Mouse (Mus musculus) forebrain, embryonic 15.5 days (tissue): Measurements from ENCODE around the gene Nfya. TPM values are rescaled to one million over a fixed set of nuclear protein-coding genes. Genes with fewer than 3 reads are reported as not detected.

ENCODE experiments used
- ATAC-seq: fragments of 200-750 bp; cut with Nextera tagmentation; replicated peaks from 2 replicates; pipeline ENCODE4 v1.8.0; 2017; ENCODE audit warnings: mild to moderate bottlenecking, moderate TSS enrichment, moderate library complexity
- H3K27ac ChIP-seq: fragments of 300-500 bp; sonication (generic); replicated peaks from 2 replicates; pipeline ENCODE4 v1.5.1; 2015; ENCODE audit warnings: mild to moderate bottlenecking, inconsistent platforms
- H3K27me3 ChIP-seq: fragments of 300-500 bp; sonication (generic); 2 replicates; pipeline ENCODE4 v1.6.1; 2015; ENCODE audit warnings: inconsistent platforms
- H3K36me3 ChIP-seq: fragments of 300-500 bp; sonication (generic); 2 replicates; pipeline ENCODE4 v1.6.1; 2015; ENCODE audit warnings: mild to moderate bottlenecking, inconsistent platforms
- H3K4me1 ChIP-seq: fragments of 300-500 bp; sonication (generic); 2 replicates; pipeline ENCODE4 v1.6.1; 2015; ENCODE audit warnings: inconsistent platforms
- H3K4me2 ChIP-seq: fragments of 300-500 bp; sonication (generic); replicated peaks from 2 replicates; pipeline ENCODE4 v1.6.1; 2015; ENCODE audit warnings: mild to moderate bottlenecking, inconsistent platforms
- H3K4me3 ChIP-seq: fragments of 300-500 bp; sonication (generic); 2 replicates; pipeline ENCODE4 v1.5.1; 2015; ENCODE audit warnings: mild to moderate bottlenecking, inconsistent platforms
- H3K9ac ChIP-seq: fragments of 300-500 bp; sonication (generic); replicated peaks from 2 replicates; pipeline ENCODE4 v1.6.1; 2015; ENCODE audit warnings: mild to moderate bottlenecking, inconsistent platforms
- H3K9me3 ChIP-seq: fragments of 300-500 bp; sonication (generic); 2 replicates; pipeline ENCODE4 v1.6.1; 2016; ENCODE audit warnings: inconsistent platforms
- WGBS: fragments of 180-500 bp; shearing (Covaris S2); methylation state at CpG from one replicate; pipeline ENCODE4 v1.1.7; 2015; ENCODE audit warnings: mixed read lengths; 5-methylcytosine and 5-hydroxymethylcytosine counted together
- polyA plus RNA-seq: library from polyadenylated mRNA; unstranded; fragments of >200 nt; fragmentation: Nextera tagmentation; extraction: Ambion mirVana; gene quantifications from 2 replicates; pipeline ENCODE4 v1.2.1, GENCODE M21; 2015

Nfya gene
- polyA plus RNA-seq = 17.6 and 18.9 TPM in 2 replicates

DNA sequence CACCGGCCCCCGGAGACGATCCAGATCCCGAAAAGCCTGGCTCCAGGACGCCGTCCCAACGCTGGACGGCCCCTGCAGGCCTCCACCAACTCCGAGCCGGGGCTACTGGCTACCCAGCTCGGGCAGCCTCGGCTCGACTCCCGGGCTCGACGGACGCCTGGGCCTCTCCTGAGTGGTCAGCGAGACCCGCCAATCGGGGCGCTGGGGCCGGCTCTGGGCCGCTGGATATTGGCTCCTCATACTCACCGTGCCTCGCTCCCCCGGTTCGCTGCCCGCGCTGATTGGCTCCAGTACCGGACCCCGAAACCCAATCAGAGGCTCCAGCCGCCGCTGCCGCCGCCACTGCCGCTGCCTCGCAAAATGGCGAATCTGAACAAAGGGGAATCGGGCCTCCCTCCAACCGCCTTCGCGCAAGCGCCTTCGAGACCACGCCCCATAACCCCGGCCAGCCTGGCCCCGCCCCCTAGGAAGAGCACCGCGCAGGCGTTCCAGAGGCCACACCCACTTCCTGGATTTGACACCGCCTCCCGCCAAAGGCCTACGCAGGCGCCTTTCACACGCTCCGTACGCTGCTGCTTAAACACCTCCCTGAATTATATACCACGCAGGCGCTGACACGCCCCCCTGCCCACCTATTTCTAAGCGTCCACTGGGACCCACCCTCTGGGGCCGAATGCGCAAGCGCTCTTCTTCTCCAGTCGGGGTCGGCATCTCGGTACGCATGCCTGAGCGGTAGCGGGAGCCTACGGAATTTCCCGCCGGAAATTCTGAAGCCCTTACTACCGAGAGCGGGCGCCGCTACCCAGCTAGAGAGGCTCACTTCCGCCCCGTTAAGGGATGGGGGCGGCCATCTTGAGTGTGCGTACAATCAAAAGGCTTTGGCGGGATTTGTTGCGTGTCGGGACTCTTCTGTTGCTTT, at the start of gene Nfya, which contains the start of gene Oard1:
Gene Nfya (minus strand): TSS at position 527 of the 919 bp plus-strand sequence.
Gene Oard1 (plus strand): TSS at position 635 of the 919 bp plus-strand sequence.
- ATAC-seq = peak; percentile 97
- WGBS = under 1% methylated on average over 84 of the region's 84 CpGs
- Histone ChIP-seq H3K4me3 (peak within 1 kb of the TSS; percentile 80), H3K4me2 (peak within 1 kb of the TSS; percentile 83), H3K9ac (peak within 1 kb of the TSS; percentile 95), H3K27me3 (no peaks in the 10 kb centered on the region), H3K9me3 (no peaks in the 10 kb centered on the region), H3K36me3 (0 out of 2 replicates have a peak, but pooled peaks cover under 1% of the 10 kb centered on the region), H3K27ac (peak within 1 kb of the TSS; percentile 99), H3K4me1 (peaks cover 38% of the 10 kb centered on the region)

GRCm38 (mm10) chr17:48457971-48458653, 48.4 kb upstream of the Nfya start:
- WGBS = 89% methylated on average over 13 of the region's 13 CpGs
- no peak overlapping the region for H3K4me2 ChIP-seq
- no peaks in the 10 kb centered on the region for H3K27me3 ChIP-seq
- H3K36me3 ChIP-seq = no peaks in the 10 kb centered on the region
- H3K9me3 ChIP-seq = no peaks in the 10 kb centered on the region
- no peak for ATAC-seq
- H3K4me1 ChIP-seq = no peaks in the 10 kb centered on the region
- no peak overlapping the region for H3K4me3 ChIP-seq
- H3K9ac ChIP-seq = no peak overlapping the region
- no peak overlapping the region for H3K27ac ChIP-seq

GRCm38 (mm10) chr17:48455955-48456354, 46.2 kb upstream of the Nfya start:
- no peaks in the 10 kb centered on the region for H3K27me3 ChIP-seq
- H3K4me1 ChIP-seq = peaks cover 5% of the 10 kb centered on the region; the same call in 1 of the 2 replicates
- ATAC-seq = no peak
- H3K36me3 ChIP-seq = no peaks in the 10 kb centered on the region
- WGBS = 85% methylated on average over 2 of the region's 2 CpGs
- H3K4me3 ChIP-seq = no peak overlapping the region
- H3K27ac ChIP-seq = no peak overlapping the region
- no peak overlapping the region for H3K9ac ChIP-seq
- no peak overlapping the region for H3K4me2 ChIP-seq
- H3K9me3 ChIP-seq = no peaks in the 10 kb centered on the region

DNA sequence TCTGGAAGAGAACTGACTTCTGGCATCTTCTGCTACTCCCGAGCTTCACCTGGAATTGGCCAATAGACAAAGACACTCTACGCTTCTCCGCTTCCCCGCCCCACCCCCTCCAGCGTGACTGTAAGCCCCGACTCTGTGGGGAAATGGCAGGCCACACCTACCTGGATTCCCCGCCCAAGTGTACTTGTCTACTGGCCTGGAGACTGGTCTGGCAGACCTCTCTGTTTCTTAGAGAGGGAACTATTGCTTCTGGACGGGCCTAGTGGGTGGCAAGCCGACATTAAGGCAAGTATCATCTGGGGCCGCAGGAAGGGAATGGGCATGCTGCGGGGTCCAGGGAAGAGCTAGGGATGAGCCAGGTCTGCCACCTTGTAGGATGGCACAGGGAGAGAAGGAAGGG, 45.0 kb upstream of the Nfya start, which contains the start of gene Unc5cl:
Gene Unc5cl (plus strand): TSS at position 214 of the 400 bp plus-strand sequence.
- no peak within 1 kb of the TSS for H3K4me2 ChIP-seq
- WGBS = 63% methylated on average over 11 of the region's 11 CpGs
- H3K4me1 ChIP-seq = peaks cover 5% of the 10 kb centered on the region; the same call in 1 of the 2 replicates
- no peak within 1 kb of the TSS for H3K9ac ChIP-seq
- no peaks in the 10 kb centered on the region for H3K9me3 ChIP-seq
- H3K4me3 ChIP-seq = no peak within 1 kb of the TSS
- no peaks in the 10 kb centered on the region for H3K36me3 ChIP-seq
- H3K27me3 ChIP-seq = no peaks in the 10 kb centered on the region
- no peak within 1 kb of the TSS for H3K27ac ChIP-seq
- no peak for ATAC-seq

DNA sequence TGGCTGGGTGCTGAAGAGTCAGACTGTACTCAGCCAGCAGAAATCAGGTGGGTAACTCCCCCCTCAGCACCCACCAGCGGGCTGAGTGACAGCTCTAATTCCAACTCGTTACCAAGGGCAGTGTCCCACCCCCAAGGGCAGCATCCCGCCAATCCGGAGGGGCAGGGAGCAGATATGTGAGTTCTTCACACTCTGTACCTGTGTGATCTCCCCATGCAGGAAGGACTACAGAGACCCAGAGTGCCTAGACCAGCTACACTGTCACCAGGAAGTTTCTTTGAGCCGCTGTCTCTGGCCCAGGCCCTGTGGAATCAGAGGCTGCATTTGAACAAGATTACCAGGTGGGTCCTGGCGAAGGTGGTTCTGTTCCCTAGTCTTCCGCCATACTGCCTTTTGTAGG, 44.5 kb upstream of the Nfya start:
- Histone ChIP-seq H3K4me3 (no peak overlapping the region), H3K36me3 (no peaks in the 10 kb centered on the region), H3K27me3 (no peaks in the 10 kb centered on the region), H3K9me3 (no peaks in the 10 kb centered on the region), H3K27ac (no peak overlapping the region), H3K9ac (no peak overlapping the region), H3K4me2 (no peak overlapping the region), H3K4me1 (peaks cover 5% of the 10 kb centered on the region; the same call in 1 of the 2 replicates)
- ATAC-seq = no peak
- 61% methylated on average over 7 of the region's 7 CpGs for WGBS

DNA sequence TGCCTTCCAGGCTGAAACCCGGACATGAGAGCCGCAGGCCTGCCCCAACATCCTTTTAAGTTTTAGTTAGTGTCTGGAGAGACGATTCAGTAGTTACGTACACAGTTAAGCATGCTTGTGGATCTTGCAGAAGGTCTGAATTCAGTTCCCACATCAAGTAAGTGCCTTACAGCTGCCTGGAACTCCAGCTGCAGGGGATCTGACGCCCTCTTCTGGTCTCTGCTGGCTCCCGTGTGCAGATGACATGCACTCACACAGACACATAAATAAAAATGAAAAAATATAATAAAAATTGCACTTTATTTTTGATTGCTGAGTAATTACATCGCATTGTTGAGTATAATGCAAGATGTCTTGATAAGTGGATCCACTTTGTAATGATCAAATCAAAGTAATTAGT, 43.8 kb upstream of the Nfya start:
- Histone ChIP-seq H3K4me3 (no peak overlapping the region), H3K4me1 (peaks cover 5% of the 10 kb centered on the region; the same call in 1 of the 2 replicates), H3K36me3 (no peaks in the 10 kb centered on the region), H3K9ac (no peak overlapping the region), H3K27me3 (no peaks in the 10 kb centered on the region), H3K27ac (no peak overlapping the region), H3K4me2 (no peak overlapping the region), H3K9me3 (no peaks in the 10 kb centered on the region)
- ATAC-seq = no peak
- WGBS = 79% methylated on average over 7 of the region's 7 CpGs

DNA sequence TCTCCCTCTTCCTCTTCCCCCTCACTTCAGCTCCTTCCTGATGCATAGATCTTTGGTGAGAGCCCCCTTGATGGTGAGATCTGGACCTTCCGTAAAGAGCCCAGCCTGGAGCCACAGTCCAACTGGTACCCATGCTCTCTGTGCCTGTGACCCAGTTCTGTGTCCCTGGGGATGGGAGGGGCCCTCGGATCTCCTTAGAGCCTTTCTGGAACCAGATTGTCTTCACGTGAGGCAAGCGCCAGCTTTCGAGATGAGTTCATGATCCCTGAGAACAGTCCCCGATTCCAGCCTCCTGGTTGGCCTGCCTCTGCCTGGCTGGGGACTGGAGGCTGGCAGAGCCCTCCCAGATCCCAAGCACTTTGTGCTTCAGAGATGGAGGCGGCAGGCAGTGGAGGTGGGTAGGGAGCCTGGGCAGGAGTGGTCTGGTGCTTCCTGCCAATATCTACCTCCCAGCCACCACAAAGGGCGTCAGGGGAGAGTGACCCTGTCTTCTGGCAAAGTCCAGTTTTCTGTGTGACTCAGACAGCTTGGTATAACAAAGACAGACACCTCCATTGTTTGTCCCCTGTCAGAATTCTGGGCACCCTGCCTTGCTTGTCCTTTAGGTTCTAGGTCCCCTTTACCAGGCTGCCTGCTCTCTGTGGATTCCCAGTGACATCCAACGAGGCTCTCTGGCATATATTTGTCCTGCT, 42.2 kb upstream of the Nfya start:
- no peaks in the 10 kb centered on the region for H3K9me3 ChIP-seq
- H3K9ac ChIP-seq = no peak overlapping the region
- no peak overlapping the region for H3K4me2 ChIP-seq
- H3K27ac ChIP-seq = no peak overlapping the region
- H3K4me1 ChIP-seq = peaks cover 5% of the 10 kb centered on the region; the same call in 1 of the 2 replicates
- no peak for ATAC-seq
- no peaks in the 10 kb centered on the region for H3K27me3 ChIP-seq
- H3K4me3 ChIP-seq = no peak overlapping the region
- 51% methylated on average over 9 of the region's 9 CpGs for WGBS
- no peaks in the 10 kb centered on the region for H3K36me3 ChIP-seq

DNA sequence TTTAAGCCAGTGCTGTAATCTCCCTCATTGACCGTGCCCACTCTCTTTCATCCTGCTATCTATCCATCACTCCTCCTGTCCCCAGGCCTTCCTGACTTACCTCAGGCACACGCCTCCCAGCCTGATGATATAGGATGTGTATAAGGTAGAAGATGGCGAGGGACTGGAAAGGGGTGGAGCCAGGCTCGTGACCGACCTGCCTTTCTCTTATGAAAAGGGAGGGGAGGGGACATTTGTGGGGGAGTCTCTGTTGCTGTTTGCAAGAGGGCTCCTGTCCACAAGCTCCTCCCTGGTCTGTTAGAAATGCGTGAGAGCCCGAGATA, 41.6 kb upstream of the Nfya start, which contains the start of gene Tspo2:
Gene Tspo2 (minus strand): TSS at position 170 of the 323 bp plus-strand sequence.
- Histone ChIP-seq H3K36me3 (no peaks in the 10 kb centered on the region), H3K4me3 (no peak within 1 kb of the TSS), H3K9me3 (no peaks in the 10 kb centered on the region), H3K9ac (no peak within 1 kb of the TSS), H3K4me2 (no peak within 1 kb of the TSS), H3K27me3 (no peaks in the 10 kb centered on the region), H3K4me1 (peaks cover 5% of the 10 kb centered on the region; the same call in 1 of the 2 replicates), H3K27ac (no peak within 1 kb of the TSS)
- no peak for ATAC-seq
- WGBS = 66% methylated on average over 7 of the region's 7 CpGs

GRCm38 (mm10) chr17:48450666-48451352, 41.1 kb upstream of the Nfya start:
- no peak overlapping the region for H3K4me2 ChIP-seq
- H3K4me3 ChIP-seq = no peak overlapping the region

DNA sequence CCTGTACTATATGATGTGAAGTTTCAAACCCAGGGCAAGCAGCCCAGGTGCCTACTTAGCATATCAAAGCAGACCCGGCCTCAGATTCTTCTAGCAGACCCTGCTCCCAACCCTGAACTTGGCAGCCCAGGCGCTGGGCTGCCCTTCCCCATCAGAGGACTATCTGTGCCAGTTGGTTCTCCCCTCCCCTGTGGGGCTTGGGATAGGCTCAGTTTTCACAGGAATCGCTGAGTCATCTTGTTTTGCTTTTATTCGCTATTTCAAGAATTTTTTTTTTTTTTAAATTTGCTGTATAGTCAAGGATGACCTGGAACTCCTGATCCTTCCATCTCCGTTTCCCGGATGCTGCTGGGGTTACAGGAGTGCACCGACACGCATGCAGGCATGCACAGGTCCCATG, 38.0 kb upstream of the Nfya start:
- Histone ChIP-seq H3K9me3 (no peaks in the 10 kb centered on the region), H3K27me3 (no peaks in the 10 kb centered on the region), H3K9ac (no peak overlapping the region), H3K4me3 (no peak overlapping the region), H3K36me3 (no peaks in the 10 kb centered on the region), H3K4me2 (no peak overlapping the region), H3K27ac (no peak overlapping the region), H3K4me1 (peaks cover 5% of the 10 kb centered on the region; the same call in 1 of the 2 replicates)
- WGBS = 80% methylated on average over 8 of the region's 8 CpGs
- no peak for ATAC-seq

More at GRCm38 (mm10) chr17:48450666-48451352, 41.1 kb upstream of the Nfya start:
- WGBS = 70% methylated on average over 13 of the region's 13 CpGs
- H3K4me1 ChIP-seq = peaks cover 5% of the 10 kb centered on the region; the same call in 1 of the 2 replicates
- H3K27me3 ChIP-seq = no peaks in the 10 kb centered on the region
- ATAC-seq = no peak
- no peaks in the 10 kb centered on the region for H3K36me3 ChIP-seq
- H3K27ac ChIP-seq = no peak overlapping the region
- no peak overlapping the region for H3K9ac ChIP-seq
- H3K9me3 ChIP-seq = no peaks in the 10 kb centered on the region

GRCm38 (mm10) chr17:48443542-48444145, 33.9 kb upstream of the Nfya start:
- Histone ChIP-seq H3K4me2 (no peak overlapping the region), H3K27me3 (no peaks in the 10 kb centered on the region), H3K4me3 (no peak overlapping the region), H3K27ac (no peak overlapping the region), H3K36me3 (no peaks in the 10 kb centered on the region), H3K4me1 (no peaks in the 10 kb centered on the region), H3K9me3 (no peaks in the 10 kb centered on the region), H3K9ac (no peak overlapping the region)
- no peak for ATAC-seq
- WGBS = 46% methylated on average over 16 of the region's 16 CpGs
